Mouse (Mus musculus): Measurements from ENCODE around the gene Vsig1. TPM values are rescaled to one million over a fixed set of nuclear protein-coding genes. Genes with fewer than 3 reads are reported as not detected.

Gene Vsig1
- polyA plus RNA-seq, 1 experiment from 2014 or later: 119 TPM

DNA sequence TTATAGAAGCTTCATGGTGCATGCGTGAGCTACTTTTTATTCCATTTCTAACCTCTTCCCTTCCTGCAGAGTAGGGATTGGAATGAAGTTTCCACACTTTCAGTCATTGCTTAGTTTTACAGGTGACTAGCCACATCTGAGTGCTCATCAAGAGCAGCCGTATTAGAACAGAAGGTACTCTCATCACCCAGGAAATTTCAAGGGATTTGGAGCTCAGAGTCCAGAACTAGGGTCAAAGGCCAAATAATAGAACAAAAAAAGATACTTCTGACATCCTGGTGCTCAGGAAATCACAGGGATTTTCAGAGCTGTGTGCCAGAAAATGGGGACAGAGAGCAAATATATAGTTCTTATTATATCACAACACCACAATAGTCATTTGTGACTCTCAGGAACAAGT, 77.8 kb downstream of the Vsig1 start:
- DNase-seq (ENCODE audit: low spot score) (no peak), ATAC-seq (ENCODE audit: low FRiP score, low TSS enrichment) (no peak)
- Histone ChIP-seq H3K4me3 (ENCODE audit: low read depth, low read length) (no peak overlapping the region), H3K27me3 (ENCODE audit: control insufficient read depth, insufficient read depth, low read length) (no peaks in the 10 kb centered on the region), H3K4me2 (replicated peaks; ENCODE audit: low read depth) (no peak overlapping the region), H3K27ac (replicated peaks) (no peak overlapping the region), H3K9ac (ENCODE audit: low read length) (no peak overlapping the region), H3K9me3 (ENCODE audit: control insufficient read depth, low read length) (no peaks in the 10 kb centered on the region), H3K36me3 (ENCODE audit: control insufficient read depth, insufficient read depth, low read length) (no peaks in the 10 kb centered on the region), H3K4me1 (replicated peaks; ENCODE audit: control insufficient read depth, insufficient read depth) (no peaks in the 10 kb centered on the region)
- 78% methylated on average over 2 of the region's 2 CpGs for WGBS
- TF ChIP-seq EP300 (optimal IDR thresholded peaks at IDR 0.05) (no peak), CTCF (IDR thresholded peaks at IDR 0.05; ENCODE audit: low read depth) (no peak)

Other genes with a start within 250 kb of the Vsig1 start
- 4.5 and 5.0 TPM in 2 replicates for gene Mid2, start 243.0 kb upstream of the Vsig1 start, polyA plus RNA-seq (2015; fragmentation: Nextera tagmentation; extraction: Ambion mirVana)
- 0.10 TPM in 1 of 2 replicates, not detected in the other for gene Tex13b, start 94.2 kb upstream of the Vsig1 start, polyA plus RNA-seq (2015; fragmentation: Nextera tagmentation; extraction: Ambion mirVana)
- gene Psmd10, start 49.1 kb downstream of the Vsig1 start, polyA plus RNA-seq (2015; fragmentation: Nextera tagmentation; extraction: Ambion mirVana): 29.8 and 32.3 TPM in 2 replicates
- gene Atg4a, start 49.3 kb downstream of the Vsig1 start, polyA plus RNA-seq (2015; fragmentation: Nextera tagmentation; extraction: Ambion mirVana): 17.5 and 18.4 TPM in 2 replicates